In genomic region chr4:140617391-140618385, GRCm38 (mm10) we compare ENCODE assay signal across 8 mouse cellular contexts. TPM values are rescaled to one million over a fixed set of nuclear protein-coding genes. Genes with fewer than 3 reads are reported as not detected.
DNase-seq lines count a peak whose midpoint lies in the region; ATAC-seq lines count a peak whose summit lies in the region.

No protein-coding gene starts in this region.

- DNase-seq in adrenal gland, adult (ENCODE audit: inconsistent age in 2 of 2, low spot score in 1 of 2): peak; percentile 56 to 59
- no peak for DNase-seq in adrenal gland, adult 8-10 months
- DNase-seq in cerebellum, adult 11-12 months: peak; percentile 79
- DNase-seq in gastrocnemius, postnatal 25 days: peak; percentile 66
- peak; percentile 85 for DNase-seq in kidney, adult 11 months
- peak; percentile 71 to 84 for DNase-seq in lung, adult 18-20 months
- DNase-seq in left cerebral cortex, adult 9 months (ENCODE audit: low spot score in 2 of 2): no peak

- H3K36me3 ChIP-seq in stomach, embryonic 14.5 days (ENCODE audit: control insufficient read depth, insufficient read depth, low read length): peaks cover 4% of the 10 kb centered on the region; the same call in 1 of the 2 replicates

- no peak overlapping the region for H3K4me2 ChIP-seq in stomach, embryonic 14.5 days (replicated peaks; ENCODE audit: low read depth, low read length)

- no peaks in the 10 kb centered on the region for H3K27me3 ChIP-seq in stomach, embryonic 14.5 days (ENCODE audit: control insufficient read depth, insufficient read depth, low read length)

- peak overlapping the region; percentile 61; the same call in 1 of the 2 replicates for H3K27ac ChIP-seq in stomach, embryonic 14.5 days (ENCODE audit: low read length)

- H3K4me1 ChIP-seq in stomach, embryonic 14.5 days (ENCODE audit: control insufficient read depth, insufficient read depth, low read length): peaks cover 13% of the 10 kb centered on the region

- H3K9ac ChIP-seq in stomach, embryonic 14.5 days (replicated peaks; ENCODE audit: low read depth, low read length): no peak overlapping the region

- 55% methylated on average over 16 of the region's 16 CpGs for WGBS in stomach, embryonic 14.5 days

- H3K9me3 ChIP-seq in stomach, embryonic 14.5 days (ENCODE audit: control insufficient read depth, low read depth, low read length): no peaks in the 10 kb centered on the region

- ATAC-seq in stomach, embryonic 14.5 days (ENCODE audit: insufficient number of reproducible peaks, insufficient read depth, low FRiP score, low read depth): no peak

- no peak overlapping the region for H3K4me3 ChIP-seq in stomach, embryonic 14.5 days (ENCODE audit: low read depth, low read length)

RNA-seq across cellular contexts. Expression of gene Arhgef10l, which starts 48.1 kb away (rescaled TPM):
- 10 to 100 TPM; 13.3 to 46.3 (median 28.5) TPM for total RNA-seq in adrenal gland, adult 8-10 months (2022)
- total RNA-seq in gastrocnemius, postnatal 25 days (2021): 10 to 100 TPM; 36.2 to 51.3 TPM
- polyA plus RNA-seq in stomach, embryonic 14.5 days (2014; fragmentation: Nextera tagmentation; extraction: Ambion mirVana): 9.9 and 10.5 TPM in 2 replicates

Comparison
In these comparisons a context has a peak if more than half of its experiments do, and no peak if none do; other contexts are left out.
1. DNase-seq: peak in adrenal gland, adult (2 of 2), cerebellum, adult 11-12 months (single experiment), gastrocnemius, postnatal 25 days (single experiment), kidney, adult 11 months (single experiment) and lung, adult 18-20 months (2 of 2); none in adrenal gland, adult 8-10 months (single experiment) and left cerebral cortex, adult 9 months (0 of 2).